Mouse (Mus musculus) thymus, postnatal 10 days (tissue): ENCODE results near the gene Nrf1.

Experiments
- DNase-seq, 2 experiments: peaks; one replicate each; pipeline ENCODE4 v3.0.0; 2021; ENCODE audit warnings: low spot score in 2 of 2

Nrf1 gene

DNA sequence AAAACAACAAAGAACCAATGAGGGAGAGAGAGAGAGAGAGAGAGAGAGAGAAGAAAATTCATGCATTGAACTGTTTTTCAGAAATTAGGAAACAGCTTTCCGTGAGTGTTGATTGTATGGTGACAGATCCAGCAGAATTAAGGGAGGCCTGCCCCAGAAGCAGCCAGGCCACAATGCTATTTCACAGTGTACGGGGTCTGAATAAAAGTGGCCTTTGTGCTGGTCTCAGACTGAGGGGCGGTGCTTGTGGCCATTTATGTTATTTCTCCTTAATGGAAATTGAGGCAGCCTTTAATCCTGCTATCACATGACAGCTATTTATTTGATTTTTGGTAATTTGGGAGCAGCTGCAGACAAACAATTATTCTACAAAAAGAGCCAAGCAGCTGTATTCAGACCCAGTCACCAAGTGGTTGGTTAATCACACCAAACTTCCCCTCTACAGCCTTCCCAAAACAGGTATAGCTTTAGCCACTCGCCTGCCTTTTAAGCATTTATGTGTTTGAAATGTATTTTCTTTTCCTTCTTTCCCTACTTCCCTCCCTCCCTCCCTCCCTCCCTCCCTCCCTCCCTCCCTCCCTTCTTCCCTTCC, 31.2 kb downstream of the Nrf1 start:
- no peak for DNase-seq

DNA sequence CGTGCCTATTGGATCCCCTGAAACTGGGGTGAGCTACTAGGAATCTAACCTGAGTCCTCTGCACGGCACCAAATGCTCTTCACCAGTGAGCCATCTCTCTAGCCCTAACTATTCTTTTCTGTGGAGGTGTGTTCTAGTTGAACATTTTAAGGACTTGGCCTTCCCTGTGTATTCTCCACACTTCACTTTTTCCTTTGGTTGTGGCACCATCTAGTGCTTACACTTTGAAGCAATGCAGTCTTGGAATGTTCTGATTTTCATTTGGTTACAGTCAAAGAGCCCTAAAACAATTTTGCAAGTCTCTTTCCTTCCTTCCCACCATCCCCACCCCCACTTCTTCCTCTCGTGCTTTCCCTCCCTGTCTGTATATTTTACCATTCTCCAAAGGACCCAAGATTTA, 33.6 kb downstream of the Nrf1 start:
- DNase-seq = peak in 1 of 2 experiments; percentile 7

DNA sequence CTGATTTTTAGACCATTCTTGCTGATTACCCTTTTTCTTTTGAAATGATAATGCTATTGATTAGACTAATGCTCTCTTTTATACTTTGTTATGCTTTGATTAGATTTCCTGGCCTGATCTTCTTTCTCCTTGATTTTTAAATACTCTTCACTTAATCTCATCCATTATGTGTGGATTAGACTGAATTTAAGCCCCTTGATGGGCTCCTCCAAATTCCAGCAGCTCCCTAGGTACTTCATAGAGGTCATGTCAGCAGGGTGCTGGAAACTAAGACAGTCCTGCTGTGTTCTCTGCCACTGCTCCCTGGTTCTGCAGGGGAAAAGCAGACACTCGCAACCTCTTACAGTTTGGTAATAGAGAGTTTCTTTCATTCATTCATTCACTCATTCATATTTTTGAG, 35.5 kb downstream of the Nrf1 start:
- DNase-seq = no peak

GRCm38 (mm10) chr6:30085351-30085750, 37.6 kb downstream of the Nrf1 start:
- no peak for DNase-seq

GRCm38 (mm10) chr6:30091221-30091620, 43.4 kb downstream of the Nrf1 start:
- no peak for DNase-seq

- DNase-seq = no peak
Measured at GRCm38 (mm10) chr6:30092816-30093215, 45.0 kb downstream of the Nrf1 start.

DNA sequence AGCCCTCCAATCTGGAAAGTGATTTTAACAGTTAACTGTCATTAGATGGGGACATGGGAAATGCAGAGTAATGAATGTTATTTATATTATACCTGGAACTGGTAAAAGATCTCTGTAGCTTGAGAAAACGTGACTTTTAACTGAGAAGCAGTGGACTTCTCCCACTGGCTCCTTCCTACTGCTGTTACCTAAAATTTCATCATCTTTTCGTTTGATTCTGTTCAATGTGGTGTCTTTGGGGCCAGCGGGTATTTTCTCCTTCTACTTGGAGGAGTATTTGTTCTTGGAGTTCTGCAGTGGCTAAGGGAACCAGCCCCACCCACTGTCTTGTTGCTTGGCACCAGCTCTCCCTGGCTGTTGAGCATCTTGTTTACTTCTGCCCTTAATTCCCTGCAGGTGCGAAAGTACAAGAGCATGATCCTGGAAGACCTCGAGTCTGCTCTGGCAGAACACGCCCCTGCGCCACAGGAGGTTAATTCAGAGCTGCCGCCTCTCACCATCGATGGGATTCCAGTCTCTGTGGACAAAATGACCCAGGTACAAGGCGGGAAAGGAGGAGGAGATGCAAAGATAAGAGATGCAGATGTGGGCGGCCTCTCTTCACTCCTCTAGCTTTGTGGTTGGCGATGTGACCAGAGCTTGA, 54.1 kb downstream of the Nrf1 start:
- no peak for DNase-seq

DNA sequence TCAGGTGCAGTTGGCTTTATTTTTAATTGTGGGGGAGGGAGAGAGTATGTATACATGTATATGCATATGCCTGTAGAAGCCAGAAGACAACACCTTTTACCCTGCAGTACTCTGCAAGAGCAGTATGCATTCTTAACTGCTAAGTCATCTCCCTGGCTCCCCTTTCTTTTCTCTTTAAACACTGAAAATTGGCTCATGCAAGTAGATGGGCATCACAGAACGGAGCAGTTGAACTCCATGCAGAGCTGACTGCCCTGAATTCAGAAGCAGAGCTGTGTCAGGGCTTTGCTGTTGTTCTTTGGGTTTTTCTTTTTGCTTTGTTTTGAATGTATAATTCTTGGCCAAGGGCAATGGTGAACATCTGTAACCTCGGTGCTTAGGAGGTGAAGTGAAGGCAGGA, 58.3 kb downstream of the Nrf1 start:
- no peak for DNase-seq

DNA sequence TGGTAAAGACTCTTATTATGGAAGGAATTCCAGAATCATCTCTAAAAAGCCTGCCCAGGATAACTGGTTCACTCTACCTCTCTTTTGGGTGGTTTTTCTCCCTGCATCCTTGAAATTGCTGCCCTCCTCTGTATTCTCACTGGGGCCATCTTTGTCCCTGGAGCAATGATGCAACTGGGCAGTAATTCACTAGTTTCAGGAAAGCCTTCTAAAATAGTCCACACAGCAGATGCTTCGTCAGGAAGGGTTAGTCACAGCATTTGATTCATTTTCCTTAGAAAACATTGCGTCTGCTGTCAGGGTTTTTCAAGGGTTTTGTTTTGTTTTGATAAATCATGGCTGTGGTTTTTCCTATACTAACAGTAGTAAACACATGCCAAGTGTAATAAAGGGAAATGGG, 59.7 kb downstream of the Nrf1 start:
- no peak for DNase-seq

GRCm38 (mm10) chr6:30109820-30110502, 62.2 kb downstream of the Nrf1 start:
- no peak for DNase-seq

DNA sequence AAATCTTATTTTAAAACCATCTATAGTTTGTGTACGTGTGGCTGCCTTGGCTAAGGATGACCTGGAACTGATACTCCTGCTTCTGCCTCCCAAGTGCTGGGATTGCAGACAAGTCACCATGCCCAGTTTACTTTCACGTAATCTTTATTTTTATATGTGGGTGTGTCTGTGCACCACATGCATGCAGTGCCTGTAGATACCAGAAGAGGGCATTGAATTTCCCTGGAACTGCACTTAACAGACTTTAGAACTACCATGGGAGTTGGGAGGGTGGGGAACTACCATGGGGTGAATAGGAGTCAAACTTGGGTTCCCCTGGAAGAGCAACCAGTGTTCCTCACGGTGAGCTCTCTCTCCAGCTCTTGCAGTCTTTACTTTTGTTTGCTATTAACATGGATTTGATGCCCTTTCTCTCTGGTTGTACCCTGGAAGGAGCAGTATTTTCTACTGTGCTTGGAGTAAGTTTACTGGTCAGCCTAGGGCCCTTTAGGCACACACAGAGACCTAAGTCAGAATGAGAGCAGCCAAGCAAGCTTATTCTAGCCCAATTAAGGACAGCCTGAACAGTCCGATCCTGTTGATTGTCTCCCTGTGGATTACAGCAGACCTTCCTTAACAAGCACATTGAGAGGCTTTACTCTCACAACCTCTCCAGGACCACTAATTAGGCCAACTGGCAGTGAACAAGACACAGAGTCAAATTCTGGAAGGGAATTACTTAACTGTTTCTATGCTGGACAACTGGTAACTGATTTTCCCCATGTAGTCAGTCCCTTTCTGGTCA, 64.8 kb downstream of the Nrf1 start:
- no peak for DNase-seq

- DNase-seq = no peak
Measured at GRCm38 (mm10) chr6:30114101-30114500, 66.3 kb downstream of the Nrf1 start.

DNA sequence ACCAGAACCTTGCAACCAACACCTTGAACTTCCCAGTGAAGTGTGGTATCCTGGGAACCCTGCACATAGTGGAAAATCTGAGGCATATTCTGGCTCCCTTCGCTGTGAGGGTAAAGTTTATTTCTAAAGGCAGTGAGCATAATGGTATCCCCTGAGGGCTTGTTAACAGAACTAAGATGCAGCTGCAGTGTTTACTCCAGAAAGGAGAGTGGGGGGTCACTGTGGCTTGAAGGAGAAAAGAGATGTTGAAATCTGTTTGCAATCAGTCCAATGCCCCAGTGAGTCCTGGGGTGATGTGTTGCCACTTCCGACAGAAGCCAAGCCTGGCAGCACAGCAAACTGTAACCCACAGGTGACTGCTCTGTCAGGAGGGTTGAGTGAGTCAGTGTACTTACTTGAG, 73.4 kb downstream of the Nrf1 start:
- DNase-seq = no peak

DNA sequence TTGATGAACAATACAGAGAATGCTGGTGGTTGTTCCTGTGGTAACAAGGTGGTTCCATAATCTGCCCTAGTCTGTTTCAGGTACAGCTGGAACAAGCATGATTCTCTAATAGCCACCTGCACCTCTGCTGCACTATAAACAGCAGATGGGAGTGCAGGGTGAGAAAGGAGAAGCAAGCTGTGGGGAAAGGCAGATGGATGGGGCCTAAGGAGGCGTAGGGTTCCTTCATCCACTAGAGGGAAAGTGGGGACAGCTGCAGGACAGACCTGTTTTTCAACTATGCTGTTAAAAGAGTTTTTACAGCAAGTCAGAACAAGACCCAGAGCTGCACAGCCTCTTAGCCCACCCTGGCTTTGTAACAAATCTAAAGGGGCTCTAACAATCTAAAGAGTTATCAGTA, 73.8 kb downstream of the Nrf1 start:
- DNase-seq = no peak

- DNase-seq = no peak
Measured at GRCm38 (mm10) chr6:30123391-30123790, 75.6 kb downstream of the Nrf1 start.

- no peak for DNase-seq
Measured at GRCm38 (mm10) chr6:30126060-30126459, 78.3 kb downstream of the Nrf1 start.

DNA sequence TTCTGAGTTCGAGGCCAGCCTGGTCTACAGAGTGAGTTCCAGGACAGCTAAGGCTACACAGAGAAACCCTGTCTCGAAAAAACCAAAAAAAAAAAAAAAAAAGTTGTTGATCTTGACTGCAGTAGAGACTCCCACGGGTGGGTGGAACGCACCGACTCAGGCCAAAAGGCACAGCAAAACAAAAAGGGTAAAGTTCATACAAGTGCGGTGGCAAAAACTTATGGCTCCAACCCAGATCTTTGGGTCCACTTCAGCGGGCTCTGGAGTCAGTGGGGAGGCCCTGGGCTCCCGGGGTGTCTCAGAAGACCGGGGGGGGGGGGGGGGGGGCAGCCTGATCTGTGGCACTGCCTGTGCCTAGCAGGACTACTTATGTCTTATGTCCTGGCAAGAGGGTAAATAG, 79.0 kb downstream of the Nrf1 start:
- DNase-seq = no peak

DNA sequence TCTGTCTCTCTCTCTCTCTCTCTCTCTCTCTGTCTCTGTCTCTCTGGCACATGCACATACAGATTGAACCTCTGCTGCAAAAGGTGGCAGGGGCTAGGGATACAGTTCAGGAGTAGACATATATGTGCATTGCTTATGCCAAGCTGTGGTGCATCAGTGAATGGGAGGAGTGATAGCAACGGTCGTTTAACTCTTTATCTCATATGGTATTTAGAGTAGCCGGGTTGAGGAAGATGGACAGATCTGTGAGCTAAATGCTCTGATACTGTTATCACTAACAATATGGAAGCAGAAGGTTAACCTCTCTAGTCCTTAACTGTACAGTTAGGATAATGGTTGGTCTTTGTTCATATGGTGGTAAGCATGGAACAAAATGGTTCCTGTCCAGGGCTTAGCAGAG, 84.6 kb downstream of the Nrf1 start:
- no peak for DNase-seq

GRCm38 (mm10) chr6:30135590-30135989, 87.8 kb downstream of the Nrf1 start:
- no peak for DNase-seq

DNA sequence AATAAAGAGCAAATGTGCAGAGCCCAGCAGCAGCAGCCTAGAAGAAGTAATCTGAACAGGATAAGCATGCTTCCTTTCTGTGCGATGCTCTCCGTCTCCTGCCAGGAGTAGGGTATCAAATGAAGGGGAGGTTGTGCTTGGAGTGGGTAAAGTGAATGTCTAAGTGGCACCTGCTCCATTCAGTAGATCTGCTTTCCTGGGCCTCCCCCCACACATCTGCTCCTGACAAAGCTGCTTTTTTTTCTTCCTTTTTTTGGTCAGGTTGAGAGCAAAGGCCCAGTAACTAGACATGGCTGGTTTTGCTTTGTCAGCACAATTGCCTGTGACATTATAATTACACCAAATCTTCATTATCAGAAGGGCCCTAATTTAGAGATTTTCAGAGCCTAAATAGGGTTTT, 89.4 kb downstream of the Nrf1 start:
- DNase-seq = no peak

- DNase-seq = no peak
Measured at GRCm38 (mm10) chr6:30139329-30140045, 91.7 kb downstream of the Nrf1 start.

GRCm38 (mm10) chr6:30143263-30143662, 95.5 kb downstream of the Nrf1 start:
- no peak for DNase-seq
